Mouse (Mus musculus): ENCODE measurements around the gene Map3k12.

The Map3k12 gene

DNA sequence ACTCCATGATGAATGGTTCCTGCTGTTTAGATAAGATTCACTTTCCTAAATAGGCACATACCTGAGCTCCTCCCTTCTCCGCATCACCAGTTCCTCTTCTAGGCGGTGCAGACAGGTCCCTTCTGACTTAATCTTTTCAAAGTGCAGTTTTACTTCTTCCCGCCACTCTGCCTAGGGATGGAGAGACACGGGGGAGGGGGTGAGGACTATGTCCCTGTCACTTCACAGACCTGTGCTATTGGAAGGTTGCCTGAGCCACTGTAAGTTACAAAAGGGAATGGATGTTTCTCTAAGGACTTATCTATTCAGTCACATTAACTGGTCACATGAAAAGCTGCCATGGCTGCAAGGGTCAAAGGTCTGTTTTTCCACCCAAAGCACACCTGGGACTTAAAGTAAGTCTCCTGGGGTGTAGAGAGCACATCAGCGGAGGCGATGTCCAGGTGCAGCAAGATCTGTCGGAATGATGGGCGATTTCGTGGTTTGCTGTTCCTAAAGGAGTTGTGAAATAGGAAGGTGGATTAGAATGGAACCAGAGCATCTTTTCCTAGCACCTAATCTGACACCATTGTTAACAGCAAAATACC lies 14.5 kb downstream of the Map3k12 start:
- no peak for DNase-seq

DNA sequence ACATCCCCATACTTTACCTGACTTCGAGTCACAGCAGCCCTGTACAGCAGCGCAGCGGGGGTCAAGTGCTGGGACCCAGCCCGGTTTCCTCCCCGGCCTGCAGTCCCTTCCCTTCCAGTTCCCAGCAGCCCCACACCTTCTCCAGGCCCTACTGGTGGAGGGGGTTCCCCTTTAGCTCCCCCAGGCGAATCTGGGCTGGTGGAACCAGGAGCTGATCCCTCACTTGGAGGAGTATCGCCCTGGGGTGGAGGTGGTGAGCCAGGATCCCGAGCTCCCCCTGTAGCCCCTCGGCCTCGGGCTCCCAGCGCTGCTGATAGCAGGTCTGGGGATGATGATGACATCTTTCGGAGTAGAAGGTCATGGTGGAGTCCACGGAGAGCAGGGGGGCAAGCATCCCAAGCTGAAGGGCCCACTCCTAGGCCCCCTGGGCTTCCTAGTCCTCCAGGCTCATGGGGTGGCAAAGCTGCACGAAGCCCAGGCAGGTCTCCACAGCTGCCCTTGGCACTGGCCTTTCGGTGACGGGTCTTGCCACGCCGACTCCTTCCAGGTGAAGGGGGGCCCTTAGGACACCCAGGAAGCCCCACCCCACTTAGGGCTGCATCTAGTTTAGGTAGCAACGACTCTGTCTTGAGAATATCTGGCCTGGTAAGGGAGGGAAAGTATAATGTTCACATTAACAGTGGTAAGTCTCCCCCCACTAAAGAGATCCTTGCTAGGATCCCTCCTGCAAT lies 15.6 kb downstream of the Map3k12 start:
- no peak for DNase-seq

DNA sequence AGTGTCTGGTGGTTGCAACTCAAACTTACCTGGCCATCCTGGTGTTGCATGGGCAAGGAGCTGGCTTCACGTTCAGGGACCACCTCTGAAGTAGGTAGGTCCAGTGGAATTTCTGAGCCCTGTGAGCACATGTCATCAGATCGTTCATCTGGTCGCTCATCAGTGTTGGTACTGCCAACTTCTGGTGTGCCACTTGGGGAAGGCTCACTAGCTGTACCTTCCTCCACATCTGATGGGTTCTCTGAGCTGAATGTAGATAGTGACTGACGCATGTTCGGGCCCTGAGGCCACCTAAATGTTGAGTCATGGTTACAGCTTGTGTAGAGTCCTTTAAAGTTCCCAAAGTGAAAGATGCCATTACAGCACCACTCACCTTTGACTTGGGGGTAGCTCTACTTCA lies 16.4 kb downstream of the Map3k12 start:
- no peak for DNase-seq

DNA sequence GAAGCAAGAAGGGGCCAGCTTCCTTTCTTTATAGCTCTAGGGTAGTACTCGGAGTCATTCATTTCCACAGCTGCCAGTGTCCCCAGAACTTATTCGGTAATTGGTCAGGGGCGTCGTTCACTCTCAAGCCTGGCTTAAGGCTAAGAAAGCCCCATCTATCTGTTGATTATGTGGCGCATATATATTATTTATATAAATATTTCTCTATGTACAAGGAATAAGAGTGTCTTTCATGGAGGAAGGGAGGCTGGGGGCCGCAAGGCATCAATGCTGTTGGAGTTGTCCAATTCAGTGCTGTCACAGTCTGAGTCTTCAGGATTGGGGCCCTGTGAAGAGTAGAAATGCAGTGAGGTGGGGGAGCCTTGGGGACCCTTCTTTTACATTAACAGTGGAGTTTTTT lies 17.0 kb downstream of the Map3k12 start:
- DNase-seq: no peak

DNA sequence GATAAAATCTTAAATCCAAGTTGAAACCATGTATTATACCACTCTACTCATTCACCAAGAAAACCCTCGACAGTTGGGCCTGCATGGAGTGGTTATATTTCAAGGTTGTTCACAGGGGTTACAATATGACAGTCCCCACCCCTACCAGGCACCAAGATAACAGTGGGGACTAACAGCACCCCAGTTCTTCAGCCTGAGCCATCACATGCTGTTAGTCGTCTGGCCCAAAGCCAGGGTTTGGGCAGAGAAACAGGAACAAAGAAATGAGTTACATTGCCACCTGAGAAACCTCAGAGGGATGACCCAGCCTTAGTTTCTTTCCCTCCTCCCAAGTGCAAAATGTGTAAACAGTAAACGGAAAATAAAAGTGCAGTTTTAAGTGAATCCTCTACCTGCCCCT lies 17.5 kb downstream of the Map3k12 start:
- DNase-seq: no peak

DNA sequence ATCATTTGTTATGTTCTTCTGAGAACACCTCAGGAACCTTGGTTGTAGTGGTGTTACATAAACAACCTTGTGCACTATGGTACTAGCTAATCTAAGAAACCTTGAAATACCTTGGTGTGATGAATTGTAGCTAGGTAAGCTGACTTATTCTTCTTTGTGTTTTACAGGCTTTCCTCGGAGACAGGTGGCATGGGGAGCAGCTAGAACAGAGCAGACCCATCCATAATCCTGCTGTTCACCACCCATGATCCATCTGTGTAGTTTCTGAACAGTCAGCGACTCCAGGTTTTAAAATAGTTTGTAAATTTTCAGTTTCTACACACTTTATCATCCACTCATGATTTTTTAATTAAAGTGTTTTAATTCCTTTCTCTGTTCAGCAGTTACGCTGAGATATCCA lies 18.5 kb downstream of the Map3k12 start:
- DNase-seq: no peak

DNA sequence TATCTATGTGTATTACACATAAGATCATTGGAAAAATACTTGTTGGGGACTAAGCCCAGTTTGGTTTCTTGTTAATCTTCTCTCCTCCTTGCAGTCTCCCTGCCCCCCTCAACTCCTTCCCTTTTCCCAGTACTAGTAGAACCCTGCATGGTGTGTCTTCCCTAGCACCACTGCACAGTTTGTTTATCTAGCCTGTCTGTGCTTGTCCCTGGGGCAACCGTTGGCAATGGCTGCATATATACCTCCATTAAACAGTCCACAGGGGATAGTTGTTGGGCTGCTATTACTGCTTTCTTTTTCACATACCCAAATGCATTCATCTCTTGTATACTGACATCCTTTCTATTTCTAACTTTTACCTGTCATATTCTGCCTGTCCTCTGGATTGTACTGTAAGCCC lies 29.2 kb downstream of the Map3k12 start:
- no peak for DNase-seq

DNA sequence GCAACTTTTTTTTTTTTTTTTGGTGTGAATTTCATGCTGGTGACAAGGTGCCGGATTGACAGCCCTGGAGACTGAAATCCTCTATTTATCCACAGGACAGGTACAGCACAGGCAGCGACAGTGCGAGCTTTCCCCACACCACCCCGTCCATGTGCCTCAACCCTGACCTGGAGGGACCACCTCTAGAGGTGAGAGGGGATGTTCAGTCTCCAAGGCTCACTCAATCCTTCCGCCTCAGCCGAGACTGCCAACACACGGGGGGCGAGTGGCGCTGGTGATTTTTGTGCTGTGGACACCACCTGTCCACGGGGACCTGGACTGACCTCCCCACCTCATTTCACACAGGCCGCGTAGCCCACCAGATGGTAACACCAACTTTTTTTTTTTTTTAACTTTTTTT lies 31.0 kb downstream of the Map3k12 start:
- no peak for DNase-seq

DNA sequence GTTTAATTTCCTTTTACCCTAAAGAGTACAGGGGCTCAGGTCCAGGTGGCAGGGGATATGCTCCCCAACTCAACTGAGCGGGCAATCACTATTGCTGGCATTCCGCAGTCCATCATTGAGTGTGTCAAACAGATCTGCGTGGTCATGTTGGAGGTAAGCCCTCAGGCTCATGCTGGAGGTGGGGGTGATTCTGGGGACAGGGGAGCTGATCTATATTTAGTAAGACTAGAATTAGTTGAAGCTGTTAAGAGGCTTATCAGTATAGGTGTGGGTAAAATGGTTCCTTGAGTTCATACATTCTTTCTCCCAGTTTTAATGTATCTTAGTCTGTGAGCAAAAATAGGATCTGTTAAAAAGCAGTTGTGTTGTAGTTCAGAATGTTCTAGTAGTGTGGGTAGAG lies 33.7 kb downstream of the Map3k12 start:
- DNase-seq: no peak

DNA sequence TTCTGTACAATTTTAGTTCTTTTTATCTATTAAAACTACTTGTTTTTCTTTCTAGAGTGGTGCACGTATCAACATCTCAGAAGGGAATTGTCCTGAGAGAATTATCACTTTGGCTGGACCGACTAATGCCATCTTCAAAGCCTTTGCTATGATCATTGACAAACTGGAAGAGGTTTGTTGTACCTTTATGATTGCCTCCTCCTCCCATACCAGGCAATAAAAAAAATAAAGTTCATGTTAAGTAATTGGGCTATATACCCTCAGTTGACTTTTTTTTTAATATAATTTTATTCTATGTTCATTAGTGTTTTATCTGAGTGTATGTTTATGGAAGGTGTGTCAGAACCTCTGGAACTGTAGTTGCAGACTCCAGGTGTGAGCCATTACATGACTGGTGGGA lies 42.3 kb downstream of the Map3k12 start:
- no peak for DNase-seq

DNA sequence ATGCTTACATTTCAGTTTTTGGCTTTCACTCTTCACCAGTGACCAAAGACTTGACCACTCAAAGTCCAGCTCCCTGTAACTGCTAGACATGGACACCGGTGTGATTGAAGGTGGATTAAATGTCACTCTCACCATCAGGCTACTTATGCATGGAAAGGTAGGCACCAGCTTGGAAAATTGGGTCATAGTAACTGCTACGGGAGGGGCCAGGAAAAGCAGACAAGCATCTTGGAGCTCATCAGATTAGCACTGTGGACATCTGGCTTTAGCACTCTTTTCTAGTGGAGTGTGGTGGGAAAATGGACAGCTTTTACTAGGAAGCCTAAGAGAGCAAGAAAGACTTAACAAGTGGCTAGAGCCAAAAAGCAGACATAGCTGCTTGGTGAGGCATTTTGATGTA lies 43.6 kb downstream of the Map3k12 start:
- peak in 1 of 2 experiments; percentile 35 for DNase-seq

DNA sequence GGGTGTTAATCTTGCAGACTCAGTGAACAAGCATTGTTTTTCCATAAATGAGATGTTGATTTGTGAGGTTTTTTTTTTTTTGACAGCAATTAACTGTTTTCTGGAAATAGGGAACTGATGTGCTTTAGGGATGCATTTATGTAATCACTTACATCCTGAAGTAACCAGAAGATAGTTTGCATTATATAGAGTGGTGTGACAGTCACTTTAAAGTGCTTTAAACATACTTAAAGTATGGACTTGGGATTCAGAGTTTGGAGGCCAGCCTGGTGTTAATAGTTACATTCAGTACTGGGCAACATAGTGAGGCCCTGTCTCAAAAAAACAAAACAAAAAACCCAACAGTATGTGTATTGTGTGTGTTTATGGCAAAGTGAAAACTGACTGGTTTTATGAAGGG lies 45.1 kb downstream of the Map3k12 start:
- DNase-seq: no peak

DNA sequence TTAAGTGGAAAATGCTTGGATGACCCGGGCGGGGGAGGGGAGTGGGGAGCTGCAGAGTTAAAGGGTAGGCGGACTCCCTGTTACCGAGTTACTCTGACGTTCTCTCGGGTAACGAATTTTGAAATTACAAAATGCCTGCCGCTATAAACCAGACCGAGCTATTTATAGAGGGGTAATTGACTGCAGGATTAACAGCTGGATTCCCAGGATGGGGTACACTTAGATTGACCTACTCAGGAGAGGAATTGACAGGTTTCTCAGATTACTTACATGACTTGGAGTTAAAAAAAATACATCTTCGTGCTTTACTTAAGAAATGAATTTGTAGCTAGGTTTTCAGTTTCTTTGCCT lies 45.6 kb downstream of the Map3k12 start:
- DNase-seq: no peak

DNA sequence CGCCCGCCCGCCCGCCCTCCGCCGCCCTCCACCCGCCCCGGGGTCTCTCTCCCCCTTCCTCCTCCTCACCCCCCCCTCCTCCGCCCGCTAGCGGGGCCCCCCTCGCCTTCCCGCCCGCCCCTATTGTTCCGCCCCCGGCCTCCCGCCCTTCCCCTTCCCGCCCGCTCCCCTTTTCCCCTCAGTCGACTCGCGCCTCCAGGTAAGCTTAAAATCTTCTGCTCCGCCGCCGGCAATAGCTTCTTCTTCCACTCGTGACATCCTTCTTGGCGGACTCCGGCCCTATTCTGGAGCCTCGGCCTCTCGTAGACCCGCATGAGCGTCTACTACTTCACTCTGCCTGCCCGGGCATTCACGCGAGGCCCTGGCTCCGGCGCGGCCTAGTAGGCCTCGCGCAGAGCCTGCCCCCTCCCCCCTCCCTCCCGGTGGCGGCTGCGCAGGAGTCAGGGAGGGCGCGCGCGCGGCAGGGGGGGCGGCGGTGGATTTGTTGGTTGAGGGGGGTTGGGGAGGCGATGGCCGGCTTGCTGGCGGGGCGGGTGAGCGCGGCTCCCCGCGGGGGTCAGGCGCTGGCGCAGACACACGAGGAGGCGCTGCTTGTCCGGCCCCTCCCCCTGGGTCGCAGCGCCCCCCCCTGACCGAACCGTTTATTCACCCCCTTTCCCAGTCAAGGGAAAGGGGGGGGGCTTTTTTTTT lies 46.1 kb downstream of the Map3k12 start:
- peak; percentile 93 to 97 for DNase-seq

DNA sequence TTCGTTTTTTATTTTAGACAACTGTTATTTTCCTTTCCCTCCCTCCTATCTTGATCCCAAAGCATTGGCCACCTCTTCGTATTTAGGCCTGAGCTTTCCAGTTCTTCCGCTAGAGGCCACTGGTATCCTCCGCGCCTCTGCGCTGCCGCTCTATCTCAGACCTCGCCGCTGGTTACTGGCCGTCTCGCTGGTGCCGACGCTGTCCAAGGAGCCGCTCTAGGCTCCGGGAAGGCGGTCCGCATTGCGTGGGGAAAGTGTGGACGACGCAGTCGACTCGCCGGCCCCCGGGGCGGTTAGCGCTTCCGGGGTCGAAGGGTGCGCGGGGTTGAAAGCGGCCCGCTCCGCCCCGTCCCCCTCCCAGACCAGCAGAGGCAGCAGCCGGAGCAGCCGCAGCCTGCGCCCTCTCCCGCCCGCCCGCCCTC lies 46.7 kb downstream of the Map3k12 start, which contains the start of gene Pcbp2:
Pcbp2 (plus strand) TSS at position 357 of the 422 bp plus-strand sequence.
- DNase-seq: peak; percentile 96 to 97

DNA sequence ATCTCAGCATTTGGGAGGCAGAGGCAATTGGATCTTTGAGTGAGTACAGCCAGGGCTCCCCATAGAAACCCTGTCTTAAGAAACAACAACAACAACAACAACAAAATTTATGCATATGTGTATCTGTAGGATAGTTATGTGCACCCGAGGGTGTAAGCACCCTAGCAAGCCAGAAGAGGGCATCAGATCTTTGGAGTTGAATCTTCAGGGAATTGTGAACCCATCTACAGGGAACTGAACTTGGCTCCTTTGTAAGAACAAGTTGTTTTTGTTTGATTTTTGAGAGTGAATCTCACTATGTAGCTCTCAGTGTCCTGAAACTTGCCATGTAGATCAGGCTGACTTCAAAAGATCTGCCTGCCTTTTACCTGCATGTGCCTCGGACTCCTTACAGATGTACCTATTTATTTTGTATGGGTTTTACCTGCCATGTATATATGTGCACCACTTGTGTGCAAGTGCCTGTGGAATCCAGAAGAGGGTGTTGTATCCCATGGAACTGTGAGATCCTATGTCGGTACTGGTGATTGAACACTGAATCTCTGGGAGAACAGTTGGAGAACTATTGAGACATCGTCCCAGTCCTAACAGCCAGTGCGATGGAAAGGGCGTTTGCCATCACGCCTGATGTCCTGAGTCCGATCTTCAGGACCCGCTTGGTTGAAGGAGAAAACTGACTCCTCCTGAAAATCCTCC lies 48.0 kb downstream of the Map3k12 start:
- no peak for DNase-seq

DNA sequence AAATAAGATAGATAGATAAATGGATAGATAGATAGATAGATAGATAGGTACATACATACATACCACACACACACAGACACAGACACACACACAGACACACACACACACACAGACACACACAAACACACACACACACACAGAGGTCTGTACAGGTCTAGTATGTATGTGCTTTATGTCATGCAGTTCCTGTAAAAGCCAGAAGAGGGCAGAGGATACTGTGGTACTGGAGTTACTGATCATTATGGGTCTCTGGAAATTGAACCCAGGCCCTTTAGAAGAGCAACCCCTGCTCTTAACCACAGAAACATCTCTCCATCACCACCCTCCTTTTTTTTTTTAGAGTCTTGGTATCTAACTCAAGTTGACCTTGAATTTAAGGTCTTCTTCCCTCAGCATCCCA lies 53.2 kb downstream of the Map3k12 start:
- peak; percentile 35 to 36 for DNase-seq

DNA sequence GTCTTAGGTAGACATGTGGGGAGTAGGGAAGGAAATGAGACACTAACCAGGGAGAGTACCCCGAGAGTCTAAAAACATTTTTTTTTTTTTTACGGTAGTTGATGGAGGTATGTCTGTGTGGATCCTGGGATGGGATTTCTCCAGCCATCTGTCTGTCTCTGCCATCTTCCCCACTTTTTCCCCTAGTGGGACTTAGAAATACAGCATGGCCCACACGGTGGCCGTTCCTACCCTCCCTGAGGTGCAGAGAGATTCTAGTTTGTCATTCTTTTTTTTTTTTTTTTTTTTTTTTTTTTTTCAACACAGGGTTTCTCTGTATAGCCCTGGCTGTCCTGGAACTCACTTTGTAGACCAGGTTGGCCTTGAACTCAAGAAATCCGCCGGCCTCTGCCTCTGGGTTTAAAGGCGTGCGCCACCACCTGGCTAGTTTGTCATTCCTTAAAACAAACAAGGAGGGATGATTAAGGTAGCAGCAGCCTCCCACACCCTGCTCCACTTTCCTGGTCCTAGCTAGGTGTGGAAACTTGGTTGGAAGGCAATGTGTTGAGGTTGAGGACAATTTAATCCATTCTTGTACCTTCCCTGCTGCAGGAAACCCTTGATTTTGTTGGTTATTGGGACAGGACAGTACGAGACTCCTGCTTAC lies 55.3 kb downstream of the Map3k12 start:
- DNase-seq: no peak

DNA sequence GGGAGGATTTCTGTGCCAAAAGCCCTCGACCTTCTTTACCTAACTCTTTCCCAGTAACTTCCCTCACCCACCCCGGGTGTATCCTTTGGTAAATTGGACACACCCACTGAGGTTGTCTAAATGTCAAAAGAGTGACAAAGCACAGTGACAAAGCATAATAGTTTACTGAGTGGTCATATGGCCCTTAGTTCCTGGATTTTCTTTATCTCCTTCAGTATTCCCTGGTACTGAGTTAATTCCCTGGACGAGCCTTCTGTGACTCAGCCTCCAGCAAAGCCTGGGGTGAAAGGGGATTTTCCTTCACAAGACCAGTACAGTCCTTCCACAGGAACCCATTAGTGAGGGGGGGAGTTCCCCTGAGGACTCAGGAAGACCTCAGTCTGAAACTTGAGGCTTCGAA lies 55.9 kb downstream of the Map3k12 start:
- no peak for DNase-seq

DNA sequence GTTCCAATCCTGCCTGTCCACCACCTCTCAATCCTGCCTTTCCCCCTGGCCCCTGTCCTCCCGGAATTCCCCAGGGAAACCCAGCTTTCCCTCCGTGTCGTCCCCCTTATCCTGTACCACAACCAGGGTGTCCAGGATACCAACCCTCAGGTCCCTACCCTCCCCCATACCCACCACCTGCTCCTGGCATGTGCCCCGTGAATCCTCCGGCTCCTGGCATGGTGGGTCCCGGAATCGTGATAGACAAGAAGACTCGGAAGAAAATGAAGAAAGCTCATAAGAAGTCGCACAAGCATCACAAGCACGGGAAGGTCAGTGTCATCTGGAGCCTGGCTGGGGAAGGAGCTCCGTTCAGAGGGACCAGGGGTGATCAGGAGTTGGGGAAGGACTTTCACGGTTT lies 56.5 kb downstream of the Map3k12 start:
- peak; percentile 24 to 35 for DNase-seq

DNA sequence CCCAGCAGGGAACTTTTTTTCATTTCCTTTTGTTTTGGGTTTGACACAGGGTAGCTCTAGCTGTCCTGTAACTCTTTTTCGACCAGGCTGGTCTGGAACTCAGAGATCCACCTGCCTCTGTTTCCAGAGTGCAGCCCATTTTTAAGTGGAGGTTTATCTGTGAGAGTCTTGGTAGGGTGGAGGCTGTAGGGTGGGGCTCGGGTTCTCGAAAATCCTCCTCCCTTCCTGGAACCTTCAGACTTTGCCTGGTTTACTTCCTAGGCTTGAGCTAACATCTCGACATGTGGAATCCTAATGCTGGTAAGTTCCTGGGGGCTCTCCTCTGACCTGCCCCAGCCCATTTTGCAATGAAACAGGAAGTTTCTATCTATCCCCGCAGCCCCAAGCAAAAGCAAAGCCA lies 57.0 kb downstream of the Map3k12 start:
- DNase-seq: no peak

DNA sequence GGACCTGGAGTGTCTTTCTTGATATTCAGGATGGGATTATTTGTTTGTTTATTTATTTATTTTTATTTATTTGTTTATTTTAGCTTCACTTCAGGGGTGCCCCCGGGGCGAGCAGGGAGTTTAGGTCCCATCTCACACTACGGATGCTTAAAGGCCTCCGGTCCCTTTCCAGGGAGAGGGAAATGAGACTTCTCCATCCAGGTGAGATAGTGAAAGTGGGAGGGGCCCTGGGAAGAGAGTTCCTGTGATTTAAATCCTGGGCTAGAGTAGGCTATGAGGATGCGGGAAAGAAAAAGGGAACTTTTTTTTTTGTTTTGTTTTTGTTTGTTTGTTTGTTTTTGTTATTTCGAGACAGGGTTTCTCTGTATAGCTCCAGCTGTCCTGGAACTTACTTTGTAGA lies 57.5 kb downstream of the Map3k12 start:
- DNase-seq: peak in 1 of 2 experiments; percentile 31

DNA sequence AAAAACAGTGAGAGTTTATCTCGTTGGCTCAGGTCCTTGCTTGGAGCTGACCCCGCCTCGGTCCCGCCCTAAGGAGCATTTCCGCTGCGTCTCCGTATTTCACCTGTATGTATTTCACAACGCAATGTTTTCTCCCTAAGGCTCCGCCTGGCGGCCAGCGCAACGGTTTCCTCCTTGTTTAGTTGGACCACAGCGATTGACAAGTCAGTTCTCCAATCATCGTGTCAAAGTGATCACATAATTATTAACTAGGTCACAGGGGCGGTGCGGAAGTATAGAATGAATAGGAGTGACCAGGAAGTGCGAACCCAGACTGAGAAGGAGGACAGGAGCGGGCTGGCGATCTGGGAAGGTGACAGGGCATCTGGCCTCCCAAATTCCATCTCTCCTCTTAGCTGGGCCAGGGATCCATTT lies 58.0 kb downstream of the Map3k12 start, which contains the start of gene Prr13:
Prr13 (plus strand) TSS at position 125 of the 414 bp plus-strand sequence.
- peak; percentile 96 for DNase-seq

Measured in cerebellum, postnatal 14 days (tissue).